Mouse (Mus musculus) hindbrain, embryonic 15.5 days (tissue): ENCODE data around the gene Tmem140. TPM values are rescaled to one million over a fixed set of nuclear protein-coding genes. Genes with fewer than 3 reads are reported as not detected.
A peak's percentile ranks its signal among the peaks of the same experiment; 100 is the strongest.

Source experiments
- ATAC-seq: fragments of 200-750 bp; cut with Nextera tagmentation; 2 replicates; pipeline ENCODE4 v1.8.0; 2017; ENCODE audit warnings: low read depth, moderate number of reproducible peaks, moderate TSS enrichment; ENCODE audit not compliant: low FRiP score
- H3K27ac ChIP-seq: fragments of 300-500 bp; sonication (generic); replicated peaks from 2 replicates; pipeline ENCODE4 v1.5.1; 2015; ENCODE audit warnings: mild to moderate bottlenecking, inconsistent platforms
- H3K27me3 ChIP-seq: fragments of 300-500 bp; sonication (generic); 2 replicates; pipeline ENCODE4 v1.6.1; 2015; ENCODE audit warnings: control low read depth, inconsistent platforms
- H3K36me3 ChIP-seq: fragments of 300-500 bp; sonication (generic); 2 replicates; pipeline ENCODE4 v1.6.1; 2015; ENCODE audit warnings: control low read depth, inconsistent platforms
- H3K4me1 ChIP-seq: fragments of 300-500 bp; sonication (generic); replicated peaks from 2 replicates; pipeline ENCODE4 v1.6.1; 2015; ENCODE audit warnings: control low read depth, inconsistent platforms
- H3K4me2 ChIP-seq: fragments of 300-500 bp; sonication (generic); 2 replicates; pipeline ENCODE4 v1.6.1; 2015; ENCODE audit warnings: moderate library complexity, mild to moderate bottlenecking, inconsistent platforms
- H3K4me3 ChIP-seq: fragments of 300-500 bp; sonication (generic); 2 replicates; pipeline ENCODE4 v1.5.1; 2015; ENCODE audit warnings: mild to moderate bottlenecking, inconsistent platforms
- H3K9ac ChIP-seq: fragments of 300-500 bp; sonication (generic); 2 replicates; pipeline ENCODE4 v1.6.1; 2015; ENCODE audit warnings: inconsistent platforms
- H3K9me3 ChIP-seq: fragments of 300-500 bp; sonication (generic); 2 replicates; pipeline ENCODE4 v1.6.1; 2016; ENCODE audit warnings: control low read depth, inconsistent platforms
- WGBS: fragments of 180-500 bp; shearing (Covaris S2); methylation state at CpG from one replicate; pipeline ENCODE4 v1.1.7; 2015; 5-methylcytosine and 5-hydroxymethylcytosine counted together
- polyA plus RNA-seq: library from polyadenylated mRNA; unstranded; fragments of >200 nt; fragmentation: Nextera tagmentation; extraction: Ambion mirVana; gene quantifications from 2 replicates; pipeline ENCODE4 v1.2.1, GENCODE M21; 2015

Tmem140 gene
- 1.5 and 2.0 TPM in 2 replicates for polyA plus RNA-seq

- Histone ChIP-seq H3K27me3 (no peaks in the 10 kb centered on the region), H3K9me3 (no peaks in the 10 kb centered on the region), H3K4me3 (no peak within 1 kb of the TSS), H3K27ac (no peak within 1 kb of the TSS), H3K9ac (no peak within 1 kb of the TSS), H3K4me2 (peak within 1 kb of the TSS; percentile 14; the same call in 1 of the 2 replicates), H3K4me1 (0 out of 2 replicates have a peak, but pooled peaks cover 4% of the 10 kb centered on the region), H3K36me3 (no peaks in the 10 kb centered on the region)
- 63% methylated on average over 11 of the region's 11 CpGs for WGBS
- no peak for ATAC-seq
Observed at GRCm38 (mm10) chr6:34862791-34863403, at the start of gene Tmem140. TSS of gene Tmem140 (plus strand) at chr6:34863146.

- H3K27ac ChIP-seq, result no peak overlapping the region
- ATAC-seq, result no peak
- H3K4me1 ChIP-seq, result no peaks in the 10 kb centered on the region
- H3K4me3 ChIP-seq, result no peak overlapping the region
- no peaks in the 10 kb centered on the region for H3K27me3 ChIP-seq
- H3K9me3 ChIP-seq, result no peaks in the 10 kb centered on the region
- H3K4me2 ChIP-seq, result no peak overlapping the region
- H3K9ac ChIP-seq, result no peak overlapping the region
- no peaks in the 10 kb centered on the region for H3K36me3 ChIP-seq
Observed at GRCm38 (mm10) chr6:34824406-34824805, 38.5 kb upstream of the Tmem140 start.

- Histone ChIP-seq H3K36me3 (no peaks in the 10 kb centered on the region), H3K4me3 (no peak overlapping the region), H3K4me1 (no peaks in the 10 kb centered on the region), H3K9ac (no peak overlapping the region), H3K27me3 (no peaks in the 10 kb centered on the region), H3K9me3 (no peaks in the 10 kb centered on the region), H3K4me2 (no peak overlapping the region), H3K27ac (no peak overlapping the region)
- ATAC-seq, result no peak
- WGBS, result 99% methylated on average over 5 of the region's 5 CpGs
Observed at GRCm38 (mm10) chr6:34832352-34832751, 30.6 kb upstream of the Tmem140 start.

- H3K9me3 ChIP-seq, result no peaks in the 10 kb centered on the region
- no peak for ATAC-seq
- H3K4me1 ChIP-seq, result no peaks in the 10 kb centered on the region
- H3K4me3 ChIP-seq, result no peak overlapping the region
- H3K27ac ChIP-seq, result no peak overlapping the region
- H3K27me3 ChIP-seq, result no peaks in the 10 kb centered on the region
- no peak overlapping the region for H3K4me2 ChIP-seq
- H3K9ac ChIP-seq, result no peak overlapping the region
- no peaks in the 10 kb centered on the region for H3K36me3 ChIP-seq
- 92% methylated on average over 11 of the region's 11 CpGs for WGBS
Observed at GRCm38 (mm10) chr6:34861546-34862053, 1.3 kb upstream of the Tmem140 start.

GRCm38 (mm10) chr6:34862381-34862780, 565 bp upstream of the Tmem140 start:
- H3K4me1 ChIP-seq, result 0 out of 2 replicates have a peak, but pooled peaks cover 4% of the 10 kb centered on the region
- H3K4me2 ChIP-seq, result no peak overlapping the region
- 92% methylated on average over 6 of the region's 6 CpGs for WGBS
- ATAC-seq, result no peak
- H3K4me3 ChIP-seq, result no peak overlapping the region
- no peaks in the 10 kb centered on the region for H3K36me3 ChIP-seq
- no peak overlapping the region for H3K27ac ChIP-seq
- no peaks in the 10 kb centered on the region for H3K27me3 ChIP-seq
- no peak overlapping the region for H3K9ac ChIP-seq
- H3K9me3 ChIP-seq, result no peaks in the 10 kb centered on the region

- 74% methylated on average over 9 of the region's 9 CpGs for WGBS
- Histone ChIP-seq H3K4me2 (no peak overlapping the region), H3K9me3 (no peaks in the 10 kb centered on the region), H3K27me3 (no peaks in the 10 kb centered on the region), H3K27ac (no peak overlapping the region), H3K4me1 (0 out of 2 replicates have a peak, but pooled peaks cover 4% of the 10 kb centered on the region), H3K9ac (no peak overlapping the region), H3K36me3 (no peaks in the 10 kb centered on the region), H3K4me3 (no peak overlapping the region)
- ATAC-seq, result no peak
Observed at GRCm38 (mm10) chr6:34863786-34864514, 1.0 kb downstream of the Tmem140 start.

- Histone ChIP-seq H3K4me1 (0 out of 2 replicates have a peak, but pooled peaks cover 4% of the 10 kb centered on the region), H3K4me3 (no peak overlapping the region), H3K36me3 (no peaks in the 10 kb centered on the region), H3K27ac (no peak overlapping the region), H3K9me3 (no peaks in the 10 kb centered on the region), H3K27me3 (no peaks in the 10 kb centered on the region), H3K4me2 (no peak overlapping the region), H3K9ac (no peak overlapping the region)
- 76% methylated on average over 5 of the region's 5 CpGs for WGBS
- ATAC-seq, result no peak
Observed at GRCm38 (mm10) chr6:34865213-34865612, 2.3 kb downstream of the Tmem140 start.

- WGBS, result 70% methylated on average over 7 of the region's 7 CpGs
- no peak overlapping the region for H3K4me3 ChIP-seq
- no peaks in the 10 kb centered on the region for H3K27me3 ChIP-seq
- no peak overlapping the region for H3K4me2 ChIP-seq
- H3K9me3 ChIP-seq, result no peaks in the 10 kb centered on the region
- ATAC-seq, result no peak
- H3K9ac ChIP-seq, result no peak overlapping the region
- 0 out of 2 replicates have a peak, but pooled peaks cover 4% of the 10 kb centered on the region for H3K4me1 ChIP-seq
- no peak overlapping the region for H3K27ac ChIP-seq
- no peaks in the 10 kb centered on the region for H3K36me3 ChIP-seq
Observed at GRCm38 (mm10) chr6:34865711-34866593, 3.0 kb downstream of the Tmem140 start.

GRCm38 (mm10) chr6:34866786-34867185, 3.8 kb downstream of the Tmem140 start:
- H3K27ac ChIP-seq, result no peak overlapping the region
- H3K4me1 ChIP-seq, result peaks cover 4% of the 10 kb centered on the region; the same call in 1 of the 2 replicates
- 28% methylated on average over 8 of the region's 8 CpGs for WGBS
- no peak overlapping the region for H3K9ac ChIP-seq
- no peaks in the 10 kb centered on the region for H3K9me3 ChIP-seq
- H3K4me3 ChIP-seq, result no peak overlapping the region
- H3K4me2 ChIP-seq, result no peak overlapping the region
- no peak for ATAC-seq
- no peaks in the 10 kb centered on the region for H3K36me3 ChIP-seq
- H3K27me3 ChIP-seq, result no peaks in the 10 kb centered on the region

- no peaks in the 10 kb centered on the region for H3K36me3 ChIP-seq
- H3K9me3 ChIP-seq, result no peaks in the 10 kb centered on the region
- 66% methylated on average over 16 of the region's 16 CpGs for WGBS
- no peak overlapping the region for H3K4me2 ChIP-seq
- H3K4me3 ChIP-seq, result no peak overlapping the region
- no peaks in the 10 kb centered on the region for H3K27me3 ChIP-seq
- H3K4me1 ChIP-seq, result peaks cover 4% of the 10 kb centered on the region; the same call in 1 of the 2 replicates
- H3K9ac ChIP-seq, result no peak overlapping the region
- H3K27ac ChIP-seq, result no peak overlapping the region
- ATAC-seq, result no peak
Observed at GRCm38 (mm10) chr6:34867301-34867994, 4.5 kb downstream of the Tmem140 start.

GRCm38 (mm10) chr6:34867995-34868350, 5.0 kb downstream of the Tmem140 start:
- Histone ChIP-seq H3K27ac (no peak overlapping the region), H3K9ac (no peak overlapping the region), H3K4me2 (no peak overlapping the region), H3K4me3 (no peak overlapping the region), H3K9me3 (no peaks in the 10 kb centered on the region), H3K4me1 (peaks cover 4% of the 10 kb centered on the region; the same call in 1 of the 2 replicates), H3K27me3 (no peaks in the 10 kb centered on the region), H3K36me3 (no peaks in the 10 kb centered on the region)
- no peak for ATAC-seq
- WGBS, result 75% methylated on average over 10 of the region's 10 CpGs
